Mouse (Mus musculus) cerebellum, adult 11 months (tissue): Measurements from ENCODE around the gene Fbh1.
"Not testable (repeated sequence)": the region's sequence is repeated elsewhere in the genome, so short reads cannot be mapped to it uniquely, and the experiment has no call there.

ENCODE experiments used
- DNase-seq: peaks from one replicate; pipeline ENCODE4 v3.0.0; 2022

Gene Fbh1

GRCm38 (mm10) chr2:11718573-11718972 is 58.8 kb downstream of the Fbh1 start:
- DNase-seq = no peak

- DNase-seq = no peak
Observed at GRCm38 (mm10) chr2:11714535-11714934, 62.8 kb downstream of the Fbh1 start.

GRCm38 (mm10) chr2:11713021-11713420 is 64.4 kb downstream of the Fbh1 start:
- no peak for DNase-seq

DNA sequence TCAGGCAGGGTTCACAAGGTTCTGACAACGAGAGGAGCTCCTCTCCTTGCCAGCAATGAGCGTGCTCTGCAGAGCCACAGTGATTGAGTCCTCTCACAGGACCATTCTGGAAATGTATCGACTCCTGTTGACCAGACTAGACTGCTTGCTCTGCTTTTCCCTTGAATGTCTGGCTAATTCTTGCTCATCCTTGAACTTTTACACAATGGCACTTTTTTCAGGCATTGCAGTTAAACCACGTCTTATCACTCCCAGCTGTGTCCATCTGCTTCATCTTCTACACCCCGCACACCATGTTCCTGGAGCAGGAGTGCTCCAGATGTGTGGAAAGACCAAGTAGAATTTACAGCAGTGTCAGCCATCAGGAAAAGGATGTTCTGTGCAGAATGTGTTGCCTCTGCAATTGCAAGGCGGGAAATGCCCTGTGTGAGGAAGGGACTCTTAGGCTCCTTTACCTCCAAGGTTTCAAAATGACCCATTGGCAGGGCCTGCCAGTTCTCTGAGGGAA is 64.8 kb downstream of the Fbh1 start:
- DNase-seq = no peak

- DNase-seq = not testable (repeated sequence)
Observed at GRCm38 (mm10) chr2:11710101-11710500, 67.3 kb downstream of the Fbh1 start.

DNA sequence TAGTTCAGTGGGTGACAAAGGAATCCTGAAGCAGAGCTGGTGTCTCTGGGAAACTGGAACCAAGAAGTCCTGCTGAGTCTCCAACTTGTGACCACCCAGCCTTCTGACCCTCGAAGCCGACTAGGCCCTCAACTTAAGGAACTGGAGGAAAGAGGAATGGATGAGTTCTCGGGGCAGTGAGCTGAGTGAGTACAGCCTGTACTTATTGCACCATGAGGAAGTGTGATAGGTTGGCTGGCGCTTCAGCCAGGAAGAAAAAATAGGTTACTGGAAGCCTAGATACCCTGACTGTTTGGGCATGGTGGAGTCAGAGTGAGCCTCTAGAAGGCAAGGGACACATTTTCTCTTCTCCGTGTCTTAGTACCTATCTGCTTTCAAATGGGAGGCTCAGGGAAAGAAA is 68.8 kb downstream of the Fbh1 start:
- DNase-seq = no peak

GRCm38 (mm10) chr2:11706746-11707065 is 70.7 kb downstream of the Fbh1 start:
- DNase-seq = no peak

DNA sequence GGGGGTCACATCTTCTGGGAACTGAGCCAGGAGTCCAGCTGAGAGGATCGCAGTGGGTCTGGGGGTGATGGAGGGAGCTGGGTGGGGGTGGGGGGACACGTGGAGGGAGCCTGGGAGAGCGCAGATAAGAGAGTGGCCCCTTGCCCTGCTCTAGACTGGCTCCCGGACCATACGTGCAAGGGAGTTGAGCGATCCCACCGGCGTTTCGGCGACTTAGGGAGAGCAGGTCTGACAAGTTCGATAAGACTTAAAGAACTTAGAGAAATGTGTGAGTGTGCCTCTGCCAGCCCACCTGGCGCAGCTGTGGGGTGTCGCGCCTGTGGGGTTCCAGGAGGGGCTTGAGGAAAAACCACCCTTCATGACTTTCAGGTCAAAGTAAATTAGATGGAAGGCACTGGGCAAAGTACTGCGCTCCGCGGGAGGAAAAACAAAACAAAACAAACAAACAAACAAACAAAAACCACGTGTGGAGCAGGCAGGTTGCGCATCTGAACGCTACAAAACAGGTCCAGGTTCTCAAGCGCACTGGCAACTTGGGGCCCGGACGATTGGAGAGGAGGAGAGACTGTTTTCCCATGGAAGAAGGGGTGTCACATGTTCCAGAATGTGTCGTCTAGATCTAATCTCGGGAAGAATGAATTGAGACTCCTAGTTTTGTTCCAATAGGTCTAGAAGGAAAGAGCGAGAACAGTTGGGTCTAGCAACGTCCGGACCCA is 71.2 kb downstream of the Fbh1 start:
- DNase-seq = no peak

DNA sequence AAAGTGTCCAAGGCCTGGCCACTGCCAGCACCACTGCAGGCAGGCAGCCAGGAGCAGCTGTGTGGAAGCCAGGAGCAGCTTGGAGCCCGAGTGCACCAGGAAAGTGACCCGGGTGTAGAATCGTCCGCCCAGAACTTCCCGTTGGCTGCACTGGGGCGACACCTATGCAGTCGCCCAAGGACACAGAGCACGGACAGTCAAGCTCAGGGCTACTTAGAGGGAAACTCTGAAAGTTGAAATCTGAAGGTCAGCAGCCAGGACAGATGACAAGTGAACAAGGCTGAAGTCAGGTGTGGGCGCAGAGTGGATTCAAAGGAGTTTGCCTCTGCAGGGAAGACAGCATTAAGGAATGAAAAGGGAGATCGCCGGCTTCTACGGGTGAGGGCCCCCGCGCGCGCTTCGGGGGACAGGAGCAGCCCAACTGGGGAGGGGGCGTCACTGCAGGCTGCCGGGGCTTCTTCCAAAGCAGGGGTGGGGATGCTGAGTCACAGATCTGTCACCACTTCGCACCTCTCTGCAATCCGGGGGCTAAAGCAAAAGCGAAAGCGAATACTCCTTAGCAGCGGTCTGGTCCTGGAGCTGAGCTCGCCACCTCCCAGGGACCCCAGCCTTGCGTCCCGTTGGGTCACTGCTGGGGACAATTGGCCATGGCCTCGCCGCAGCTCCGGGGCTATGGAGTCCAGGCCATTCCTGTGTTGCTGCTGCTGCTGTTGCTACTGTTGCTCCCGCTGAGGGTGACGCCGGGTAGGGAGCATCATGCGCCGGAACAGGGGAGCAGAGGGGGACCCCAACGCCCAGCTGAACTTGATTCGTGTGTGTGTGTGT is 72.0 kb downstream of the Fbh1 start, which contains the start of gene Il15ra:
Gene Il15ra, plus strand, starts transcription at position 90 of the 825 bp plus-strand sequence.
- no peak for DNase-seq

GRCm38 (mm10) chr2:11699905-11700304 is 77.5 kb downstream of the Fbh1 start:
- no peak for DNase-seq

GRCm38 (mm10) chr2:11698994-11699393 is 78.4 kb downstream of the Fbh1 start:
- DNase-seq = no peak

DNA sequence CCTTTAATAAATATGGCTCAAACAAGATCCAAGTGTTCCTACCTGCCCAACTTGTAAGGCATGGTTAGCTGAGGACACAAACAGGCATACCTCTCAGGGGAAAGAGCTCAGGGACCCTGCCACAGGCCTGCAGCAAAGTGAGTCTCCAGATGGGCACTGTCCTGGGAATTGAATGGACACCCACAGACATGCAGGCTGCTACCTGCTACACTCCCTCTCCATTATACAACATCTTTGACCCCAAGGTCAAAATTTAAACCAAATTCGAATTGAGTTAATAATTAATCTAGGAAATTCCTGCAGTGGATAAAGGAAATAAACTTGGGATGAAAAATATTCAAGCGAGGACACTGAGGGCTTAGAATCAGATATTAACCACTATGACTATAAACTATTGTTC is 81.5 kb downstream of the Fbh1 start:
- DNase-seq = no peak

- DNase-seq = no peak
Observed at GRCm38 (mm10) chr2:11694104-11694503, 83.3 kb downstream of the Fbh1 start.

DNA sequence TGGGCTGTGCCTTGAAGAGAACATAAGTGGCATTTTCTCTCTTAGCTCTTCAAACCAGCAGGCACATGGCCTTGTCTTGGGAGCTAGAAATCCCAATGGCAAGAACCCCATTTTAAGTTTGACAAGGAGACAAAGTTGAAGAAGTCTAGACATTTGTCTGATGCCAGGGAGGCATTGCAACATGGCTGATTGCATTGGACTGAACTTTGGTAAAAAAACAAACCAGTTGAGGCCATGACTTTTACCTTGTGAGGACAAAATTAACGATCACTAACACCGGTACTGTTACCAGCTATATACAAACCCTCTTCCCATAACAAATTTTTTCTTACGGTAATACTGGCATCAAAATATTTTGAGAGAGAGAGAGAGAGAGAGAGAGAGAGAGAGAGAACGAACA is 84.0 kb downstream of the Fbh1 start:
- DNase-seq = no peak
